Mouse (Mus musculus): ENCODE data around the gene Tiam1. TPM values are rescaled to one million over a fixed set of nuclear protein-coding genes. Genes with fewer than 3 reads are reported as not detected.

Tiam1 gene
- polyA plus RNA-seq, 1 experiment from 2014 or later: 24.9 TPM

GRCm38 (mm10) chr16:89739559-89739958 lies 404.0 kb downstream of the Tiam1 start:
- 39% methylated on average over 2 of the region's 2 CpGs for whole genome bisulfite sequencing (ENCODE audit: insufficient replicate concordance)
- no peak overlapping the region for H3K27ac ChIP-seq (ENCODE audit: low read depth, low read length)

GRCm38 (mm10) chr16:89738963-89739362 lies 404.6 kb downstream of the Tiam1 start:
- no peaks in the 10 kb centered on the region for H3K9me3 ChIP-seq (replicated peaks; ENCODE audit: control insufficient read depth, low read length)
- ATAC-seq (replicated peaks; ENCODE audit: insufficient number of reproducible peaks, low FRiP score, low TSS enrichment): no peak
- H3K27me3 ChIP-seq (ENCODE audit: control insufficient read depth, insufficient read depth, low read length): no peaks in the 10 kb centered on the region
- WGBS (ENCODE audit: insufficient replicate concordance): 43% methylated on average over 6 of the region's 6 CpGs
- no peaks in the 10 kb centered on the region for H3K36me3 ChIP-seq (ENCODE audit: control insufficient read depth, insufficient read depth, low read length)
- no peak overlapping the region for H3K9ac ChIP-seq (ENCODE audit: low read depth, low read length)
- H3K4me1 ChIP-seq (ENCODE audit: control insufficient read depth, insufficient read depth, low read length): peaks cover 3% of the 10 kb centered on the region; the same call in 1 of the 2 replicates
- H3K4me2 ChIP-seq: no peak overlapping the region
- no peak overlapping the region for H3K27ac ChIP-seq (ENCODE audit: low read depth, low read length)
- H3K4me3 ChIP-seq (ENCODE audit: low read depth, low read length): no peak overlapping the region

More at GRCm38 (mm10) chr16:89739559-89739958, 404.0 kb downstream of the Tiam1 start:
- ATAC-seq (replicated peaks; ENCODE audit: insufficient number of reproducible peaks, low FRiP score, low TSS enrichment): no peak
- Histone ChIP-seq H3K4me3 (ENCODE audit: low read depth, low read length) (no peak overlapping the region), H3K27me3 (ENCODE audit: control insufficient read depth, insufficient read depth, low read length) (no peaks in the 10 kb centered on the region), H3K9ac (ENCODE audit: low read depth, low read length) (no peak overlapping the region), H3K4me1 (ENCODE audit: control insufficient read depth, insufficient read depth, low read length) (peaks cover 3% of the 10 kb centered on the region; the same call in 1 of the 2 replicates), H3K4me2 (no peak overlapping the region), H3K9me3 (replicated peaks; ENCODE audit: control insufficient read depth, low read length) (no peaks in the 10 kb centered on the region), H3K36me3 (ENCODE audit: control insufficient read depth, insufficient read depth, low read length) (no peaks in the 10 kb centered on the region)

Other genes starting within 250 kb of the Tiam1 start
- 1,124 and 1,155 TPM in 2 replicates for gene Sod1, start 77.0 kb upstream of the Tiam1 start, polyA plus RNA-seq (2014; fragmentation: Nextera tagmentation; extraction: Ambion mirVana)
- 20.1 and 22.0 TPM in 2 replicates for gene Scaf4, start 140.7 kb upstream of the Tiam1 start, polyA plus RNA-seq (2014; fragmentation: Nextera tagmentation; extraction: Ambion mirVana)
- gene Hunk, start 242.2 kb upstream of the Tiam1 start, polyA plus RNA-seq (2014; fragmentation: Nextera tagmentation; extraction: Ambion mirVana): 14.9 and 16.4 TPM in 2 replicates